Mouse (Mus musculus): ENCODE measurements around the gene Olfr283. TPM values are rescaled to one million over a fixed set of nuclear protein-coding genes. Genes with fewer than 3 reads are reported as not detected.

The Olfr283 gene
- polyA plus RNA-seq, 1 experiment from 2014 or later = not detected

DNA sequence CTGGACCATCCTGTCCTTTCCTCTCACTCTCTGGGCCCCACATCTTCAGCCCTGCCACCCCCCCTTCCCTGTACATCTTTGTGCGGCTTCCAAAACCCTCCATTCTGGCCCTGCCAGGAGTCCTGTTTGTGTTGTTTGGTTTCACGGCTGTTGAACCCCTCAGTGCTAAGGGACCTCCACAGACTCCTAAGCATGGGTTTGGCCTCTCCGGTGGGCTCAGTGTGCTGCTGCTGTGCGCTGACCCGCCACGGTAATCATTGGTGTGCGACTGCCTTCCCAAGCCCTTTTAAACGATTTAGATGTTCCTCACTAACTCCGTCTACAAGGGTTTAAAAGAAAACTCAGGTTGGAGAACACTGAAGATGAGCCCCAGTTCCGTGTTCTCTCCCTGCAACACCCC, 21.6 kb upstream of the Olfr283 start:
- DNase-seq (ENCODE audit: low spot score) (no peak), ATAC-seq (ENCODE audit: low FRiP score, low TSS enrichment) (no peak)
- Histone ChIP-seq H3K27me3 (ENCODE audit: control insufficient read depth, insufficient read depth, low read length) (no peaks in the 10 kb centered on the region), H3K9ac (ENCODE audit: low read length) (no peak overlapping the region), H3K9me3 (ENCODE audit: control insufficient read depth, low read length) (no peaks in the 10 kb centered on the region), H3K4me3 (ENCODE audit: low read depth, low read length) (no peak overlapping the region), H3K4me2 (replicated peaks; ENCODE audit: low read depth) (no peak overlapping the region), H3K27ac (replicated peaks) (no peak overlapping the region), H3K36me3 (ENCODE audit: control insufficient read depth, insufficient read depth, low read length) (no peaks in the 10 kb centered on the region), H3K4me1 (replicated peaks; ENCODE audit: control insufficient read depth, insufficient read depth) (no peaks in the 10 kb centered on the region)
- TF ChIP-seq CTCF (IDR thresholded peaks at IDR 0.05; ENCODE audit: low read depth) (no peak), EP300 (optimal IDR thresholded peaks at IDR 0.05) (no peak)
- 89% methylated on average over 10 of the region's 10 CpGs for WGBS

DNA sequence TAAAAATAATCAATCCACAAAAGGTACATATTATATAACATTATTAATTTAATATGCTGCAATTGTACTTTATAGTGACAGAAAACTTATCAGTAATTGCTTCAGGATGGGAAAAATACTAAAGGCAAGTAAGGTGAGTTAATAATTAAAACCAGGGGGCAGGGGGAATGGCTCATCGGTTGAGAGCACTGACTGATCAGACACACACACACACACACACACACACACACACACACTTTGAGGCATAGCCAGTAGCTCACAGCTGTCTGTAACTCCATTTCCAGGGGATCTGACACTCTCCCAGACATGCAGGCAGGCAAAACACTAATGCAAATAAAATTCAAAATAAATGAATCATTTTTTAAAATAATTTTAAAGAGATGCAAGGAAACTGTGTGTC, 16.4 kb upstream of the Olfr283 start:
- Histone ChIP-seq H3K4me3 (ENCODE audit: low read depth, low read length) (no peak overlapping the region), H3K27me3 (ENCODE audit: control insufficient read depth, insufficient read depth, low read length) (no peaks in the 10 kb centered on the region), H3K9ac (ENCODE audit: low read length) (no peak overlapping the region), H3K36me3 (ENCODE audit: control insufficient read depth, insufficient read depth, low read length) (no peaks in the 10 kb centered on the region), H3K27ac (replicated peaks) (no peak overlapping the region), H3K9me3 (ENCODE audit: control insufficient read depth, low read length) (no peaks in the 10 kb centered on the region), H3K4me1 (replicated peaks; ENCODE audit: control insufficient read depth, insufficient read depth) (no peaks in the 10 kb centered on the region), H3K4me2 (replicated peaks; ENCODE audit: low read depth) (no peak overlapping the region)
- ATAC-seq (ENCODE audit: low FRiP score, low TSS enrichment) = no peak
- no peak for DNase-seq (ENCODE audit: low spot score)
- 52% methylated on average over 1 of the region's 1 CpGs for WGBS
- TF ChIP-seq CTCF (IDR thresholded peaks at IDR 0.05; ENCODE audit: low read depth) = no peak
- TF ChIP-seq EP300 (optimal IDR thresholded peaks at IDR 0.05) = no peak

DNA sequence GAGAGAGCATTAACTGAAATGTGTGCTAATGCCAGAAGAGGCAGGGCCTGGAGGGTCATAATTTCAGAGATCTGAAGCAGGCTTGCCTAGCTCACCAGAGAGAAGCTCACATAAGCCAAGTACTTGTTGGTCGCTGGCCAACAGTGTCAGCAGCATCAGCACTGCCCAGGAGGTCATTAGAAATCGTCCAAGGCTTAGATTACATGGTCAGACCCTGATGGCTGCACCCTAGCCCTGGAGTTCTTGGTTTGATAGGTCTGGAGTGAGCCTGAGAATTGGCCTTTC, 11.1 kb upstream of the Olfr283 start:
- no peak overlapping the region for H3K27ac ChIP-seq (replicated peaks)
- TF ChIP-seq EP300 (optimal IDR thresholded peaks at IDR 0.05) (no peak), CTCF (IDR thresholded peaks at IDR 0.05; ENCODE audit: low read depth) (0 out of 2 replicates have a peak, but pooled peaks have one; percentile 2)
- H3K4me2 ChIP-seq (replicated peaks; ENCODE audit: low read depth) = no peak overlapping the region
- no peaks in the 10 kb centered on the region for H3K36me3 ChIP-seq (ENCODE audit: control insufficient read depth, insufficient read depth, low read length)
- ATAC-seq (ENCODE audit: low FRiP score, low TSS enrichment) (0 out of 2 replicates have a peak, but pooled peaks have one; percentile 15), DNase-seq (ENCODE audit: low spot score) (no peak)
- 26% methylated on average over 2 of the region's 2 CpGs for WGBS
- H3K4me3 ChIP-seq (ENCODE audit: low read depth, low read length) = no peak overlapping the region
- no peaks in the 10 kb centered on the region for H3K9me3 ChIP-seq (ENCODE audit: control insufficient read depth, low read length)
- no peak overlapping the region for H3K9ac ChIP-seq (ENCODE audit: low read length)
- no peaks in the 10 kb centered on the region for H3K4me1 ChIP-seq (replicated peaks; ENCODE audit: control insufficient read depth, insufficient read depth)
- no peaks in the 10 kb centered on the region for H3K27me3 ChIP-seq (ENCODE audit: control insufficient read depth, insufficient read depth, low read length)

DNA sequence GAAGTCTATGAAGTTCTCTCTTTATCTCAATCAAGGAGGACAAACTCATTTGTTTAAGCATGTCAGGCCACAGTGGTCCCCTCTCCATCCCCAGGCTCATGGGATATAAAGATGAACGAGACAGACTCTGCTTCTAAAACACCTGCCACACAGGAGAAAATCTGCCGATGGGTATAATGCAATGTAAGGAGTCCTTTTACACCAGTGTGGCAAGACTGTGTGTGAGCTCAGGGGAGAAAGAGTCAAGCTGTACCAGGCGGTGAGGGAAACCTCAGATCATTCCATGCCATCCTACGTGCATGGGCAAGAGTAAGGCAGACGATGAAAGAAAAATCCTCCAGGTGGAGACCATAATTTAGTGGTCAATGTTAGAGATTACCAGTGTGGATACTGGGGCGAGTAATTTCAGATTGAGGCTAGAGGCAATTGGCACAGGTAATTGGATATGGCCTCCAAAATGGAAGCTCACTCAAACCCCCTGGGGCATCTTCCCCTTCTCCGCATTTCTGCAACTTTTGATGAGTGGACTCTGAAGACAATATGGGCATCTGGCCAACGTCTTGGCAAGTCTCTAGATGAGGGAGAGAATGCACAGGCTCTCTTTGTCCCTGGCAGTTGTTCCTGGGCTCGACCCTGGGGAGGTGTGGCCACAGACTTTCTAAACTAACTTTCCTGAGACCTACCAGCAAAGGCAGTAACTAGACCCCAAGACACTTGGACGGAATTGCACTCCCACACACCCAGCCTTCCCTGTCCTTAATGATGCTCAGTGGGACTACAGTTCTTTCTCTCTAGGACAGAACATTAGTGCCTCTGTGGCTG, 10.5 kb upstream of the Olfr283 start:
- no peak for DNase-seq (ENCODE audit: low spot score)
- ATAC-seq (ENCODE audit: low FRiP score, low TSS enrichment) = 0 out of 2 replicates have a peak, but pooled peaks have one; percentile 32
- WGBS = 60% methylated on average over 10 of the region's 10 CpGs

DNA sequence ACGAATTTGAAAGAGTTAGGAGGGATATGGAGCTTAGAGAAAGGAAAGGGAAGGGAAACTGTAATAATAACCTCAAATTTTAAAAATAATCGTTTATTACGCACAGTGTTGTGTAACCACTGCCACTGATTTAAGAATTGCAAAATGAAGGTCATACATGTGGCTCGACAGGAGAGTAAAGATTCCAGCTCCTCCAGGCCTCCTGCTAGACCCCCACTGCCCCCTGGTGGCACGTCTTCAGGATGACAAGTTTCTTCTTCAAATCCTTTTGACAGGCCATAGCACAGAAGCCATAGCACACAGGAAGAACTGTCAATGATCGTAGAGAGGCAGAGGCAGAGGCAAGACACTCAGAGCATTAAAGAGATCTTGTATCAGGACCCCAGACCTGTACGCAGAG, 9.1 kb upstream of the Olfr283 start:
- Histone ChIP-seq H3K9ac (ENCODE audit: low read length) (no peak overlapping the region), H3K27me3 (ENCODE audit: control insufficient read depth, insufficient read depth, low read length) (no peaks in the 10 kb centered on the region), H3K4me3 (ENCODE audit: low read depth, low read length) (no peak overlapping the region), H3K4me2 (replicated peaks; ENCODE audit: low read depth) (no peak overlapping the region), H3K9me3 (ENCODE audit: control insufficient read depth, low read length) (no peaks in the 10 kb centered on the region), H3K27ac (replicated peaks) (no peak overlapping the region), H3K4me1 (replicated peaks; ENCODE audit: control insufficient read depth, insufficient read depth) (no peaks in the 10 kb centered on the region), H3K36me3 (ENCODE audit: control insufficient read depth, insufficient read depth, low read length) (no peaks in the 10 kb centered on the region)
- ATAC-seq (ENCODE audit: low FRiP score, low TSS enrichment) (peak; percentile 35; the same call in 1 of the 2 replicates), DNase-seq (ENCODE audit: low spot score) (peak; percentile 81)
- WGBS = 25% methylated on average over 7 of the region's 7 CpGs
- TF ChIP-seq EP300 (optimal IDR thresholded peaks at IDR 0.05) = no peak
- TF ChIP-seq CTCF (IDR thresholded peaks at IDR 0.05; ENCODE audit: low read depth) = peak; percentile 94

More for the DNA sequence above, 10.5 kb upstream of the Olfr283 start:
- H3K9ac ChIP-seq (ENCODE audit: low read length) = no peak overlapping the region
- H3K4me3 ChIP-seq (ENCODE audit: low read depth, low read length) = no peak overlapping the region
- no peak overlapping the region for H3K4me2 ChIP-seq (replicated peaks; ENCODE audit: low read depth)
- H3K36me3 ChIP-seq (ENCODE audit: control insufficient read depth, insufficient read depth, low read length) = no peaks in the 10 kb centered on the region
- TF ChIP-seq CTCF (IDR thresholded peaks at IDR 0.05; ENCODE audit: low read depth) (no peak), EP300 (optimal IDR thresholded peaks at IDR 0.05) (no peak)
- no peaks in the 10 kb centered on the region for H3K9me3 ChIP-seq (ENCODE audit: control insufficient read depth, low read length)
- no peak overlapping the region for H3K27ac ChIP-seq (replicated peaks)
- H3K4me1 ChIP-seq (replicated peaks; ENCODE audit: control insufficient read depth, insufficient read depth) = no peaks in the 10 kb centered on the region
- H3K27me3 ChIP-seq (ENCODE audit: control insufficient read depth, insufficient read depth, low read length) = no peaks in the 10 kb centered on the region

DNA sequence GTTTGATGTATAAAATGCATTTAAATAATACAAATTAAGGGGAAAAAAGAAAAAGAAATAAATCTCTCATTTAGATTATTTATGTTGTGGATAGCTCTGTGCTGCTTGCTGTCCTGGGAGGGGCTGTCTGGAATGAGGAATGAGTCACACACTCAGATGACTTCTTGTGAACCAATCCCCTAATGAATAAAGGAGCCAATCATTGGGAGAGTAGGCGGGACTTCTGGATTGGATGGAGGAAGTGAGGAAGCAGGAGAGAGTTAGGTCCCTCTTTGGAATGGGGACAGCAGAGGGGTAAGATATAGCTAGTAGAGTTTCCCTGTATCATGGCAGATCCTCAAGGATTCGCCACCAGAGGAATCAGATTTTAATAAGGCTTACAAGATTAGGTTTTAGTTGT, 6.9 kb upstream of the Olfr283 start:
- Histone ChIP-seq H3K9me3 (ENCODE audit: control insufficient read depth, low read length) (no peaks in the 10 kb centered on the region), H3K4me3 (ENCODE audit: low read depth, low read length) (no peak overlapping the region), H3K9ac (ENCODE audit: low read length) (no peak overlapping the region), H3K4me1 (replicated peaks; ENCODE audit: control insufficient read depth, insufficient read depth) (no peaks in the 10 kb centered on the region), H3K4me2 (replicated peaks; ENCODE audit: low read depth) (no peak overlapping the region), H3K36me3 (ENCODE audit: control insufficient read depth, insufficient read depth, low read length) (no peaks in the 10 kb centered on the region), H3K27me3 (ENCODE audit: control insufficient read depth, insufficient read depth, low read length) (no peaks in the 10 kb centered on the region), H3K27ac (replicated peaks) (no peak overlapping the region)
- ATAC-seq (ENCODE audit: low FRiP score, low TSS enrichment) (no peak), DNase-seq (ENCODE audit: low spot score) (no peak)
- 81% methylated on average over 2 of the region's 2 CpGs for WGBS
- no peak for TF ChIP-seq CTCF (IDR thresholded peaks at IDR 0.05; ENCODE audit: low read depth)
- no peak for TF ChIP-seq EP300 (optimal IDR thresholded peaks at IDR 0.05)

Measured in stomach, postnatal 0 days (tissue).